Mouse (Mus musculus) lung, postnatal 0 days (tissue): Measurements from ENCODE around the gene Rnf157.
A peak's percentile ranks its signal among the peaks of the same experiment; 100 is the strongest.

Experiments
- CTCF ChIP-seq: IDR thresholded peaks from 2 replicates; pipeline ENCODE4 v1.5.1; 2016; ENCODE audit warnings: antibody characterized with exemption, mild to moderate bottlenecking
- EP300 ChIP-seq: IDR thresholded peaks from 2 replicates; pipeline ENCODE4 v1.6.1; 2016; ENCODE audit warnings: antibody characterized with exemption, mild to moderate bottlenecking, control low read depth

DNA sequence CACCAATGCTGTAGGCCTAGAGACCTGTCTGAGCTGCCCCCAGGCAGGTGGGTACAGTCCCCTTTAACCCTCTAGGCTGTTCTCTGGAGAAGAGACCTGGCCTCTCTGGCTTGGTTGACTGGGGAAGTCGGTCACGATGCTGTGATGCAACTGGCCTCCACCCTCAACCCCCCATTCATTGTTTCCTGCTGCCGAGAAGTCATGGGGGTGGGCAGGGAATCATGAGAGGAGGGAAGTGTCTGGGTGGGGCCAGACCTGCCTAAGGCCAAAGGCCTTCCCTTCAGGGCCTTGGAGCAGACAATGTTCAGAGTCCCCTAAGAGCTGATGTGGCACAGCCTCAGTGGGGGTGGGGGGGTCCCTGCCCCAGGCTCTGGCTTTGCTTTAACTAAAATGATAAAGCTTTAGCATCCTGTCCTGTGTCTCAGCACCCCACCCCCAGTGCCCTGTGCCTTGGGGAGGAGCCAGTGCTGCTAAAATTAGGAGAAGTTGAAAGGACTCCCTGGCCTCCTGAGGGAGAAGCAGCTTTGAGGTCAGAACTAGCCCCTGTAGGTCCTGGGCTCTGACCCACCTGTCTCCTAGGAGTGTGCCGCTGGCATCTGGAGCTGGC is 24.0 kb upstream of the Rnf157 start:
- TF ChIP-seq CTCF (no peak), EP300 (peak; percentile 72)
